Mouse (Mus musculus): Measurements from ENCODE around the gene Nr4a1. TPM values are rescaled to one million over a fixed set of nuclear protein-coding genes. Genes with fewer than 3 reads are reported as not detected.
A peak's percentile ranks its signal among the peaks of the same experiment; 100 is the strongest.

Gene Nr4a1
- polyA plus RNA-seq, 1 experiment = 6.8 TPM

DNA sequence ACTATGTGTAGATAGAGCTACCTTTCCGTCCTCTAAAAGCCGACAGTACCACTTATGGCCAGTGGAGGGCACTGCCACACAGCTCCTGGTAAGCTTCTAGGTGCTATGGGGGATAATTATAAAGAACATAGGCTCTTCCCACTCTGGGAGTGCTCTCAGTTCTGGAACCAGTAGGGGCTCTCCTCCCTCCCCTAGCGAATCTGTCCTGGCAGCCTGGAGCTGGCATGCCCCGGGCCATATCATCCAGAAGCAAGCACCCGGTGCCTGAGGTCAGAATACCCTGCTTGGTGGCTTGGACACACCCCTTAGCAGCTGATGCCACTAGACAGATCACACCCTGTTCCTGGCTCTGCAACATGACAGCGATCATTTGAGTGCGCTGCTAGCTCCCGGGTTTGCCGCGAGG, 13.3 kb upstream of the Nr4a1 start:
- peak overlapping the region; percentile 90 for H3K4me3 ChIP-seq (replicated peaks)

GRCm38 (mm10) chr15:101241236-101241635, 12.8 kb upstream of the Nr4a1 start:
- TF ChIP-seq FLI1 (IDR thresholded peaks at IDR 0.05; ENCODE audit: low read length) (no peak), GATA1 (IDR thresholded peaks at IDR 0.05; ENCODE audit: borderline replicate concordance, low read length) (no peak)
- H3K4me3 ChIP-seq (replicated peaks) = peak overlapping the region; percentile 90
- H3K36me3 ChIP-seq (replicated peaks; ENCODE audit: low read length) = no peaks in the 10 kb centered on the region
- H3K27me3 ChIP-seq (replicated peaks) = peaks cover 17% of the 10 kb centered on the region
- H3K9me3 ChIP-seq = no peaks in the 10 kb centered on the region
- peaks cover 72% of the 10 kb centered on the region for H3K4me1 ChIP-seq

More for the DNA sequence above, 13.3 kb upstream of the Nr4a1 start:
- Histone ChIP-seq H3K36me3 (replicated peaks; ENCODE audit: low read length) (no peaks in the 10 kb centered on the region), H3K4me1 (peaks cover 70% of the 10 kb centered on the region), H3K9me3 (no peaks in the 10 kb centered on the region), H3K27me3 (replicated peaks) (peaks cover 21% of the 10 kb centered on the region)
- TF ChIP-seq GATA1 (IDR thresholded peaks at IDR 0.05; ENCODE audit: borderline replicate concordance, low read length) (no peak), FLI1 (IDR thresholded peaks at IDR 0.05; ENCODE audit: low read length) (no peak)

GRCm38 (mm10) chr15:101241853-101242252, 12.2 kb upstream of the Nr4a1 start:
- no peaks in the 10 kb centered on the region for H3K9me3 ChIP-seq
- peak overlapping the region; percentile 67 for H3K4me3 ChIP-seq (replicated peaks)
- peaks cover 17% of the 10 kb centered on the region for H3K27me3 ChIP-seq (replicated peaks)
- TF ChIP-seq GATA1 (IDR thresholded peaks at IDR 0.05; ENCODE audit: borderline replicate concordance, low read length) (no peak), FLI1 (IDR thresholded peaks at IDR 0.05; ENCODE audit: low read length) (no peak)
- no peaks in the 10 kb centered on the region for H3K36me3 ChIP-seq (replicated peaks; ENCODE audit: low read length)
- peaks cover 74% of the 10 kb centered on the region for H3K4me1 ChIP-seq

- H3K4me3 ChIP-seq (replicated peaks) = no peak overlapping the region
- H3K27me3 ChIP-seq (replicated peaks) = peaks cover 14% of the 10 kb centered on the region
- peaks cover 78% of the 10 kb centered on the region for H3K4me1 ChIP-seq
- TF ChIP-seq GATA1 (IDR thresholded peaks at IDR 0.05; ENCODE audit: borderline replicate concordance, low read length) (no peak), FLI1 (IDR thresholded peaks at IDR 0.05; ENCODE audit: low read length) (no peak)
- no peaks in the 10 kb centered on the region for H3K36me3 ChIP-seq (replicated peaks; ENCODE audit: low read length)
- no peaks in the 10 kb centered on the region for H3K9me3 ChIP-seq
Measured at GRCm38 (mm10) chr15:101242645-101243044, 11.4 kb upstream of the Nr4a1 start.

GRCm38 (mm10) chr15:101244012-101244411, 10.1 kb upstream of the Nr4a1 start:
- Histone ChIP-seq H3K27me3 (replicated peaks) (peaks cover 3% of the 10 kb centered on the region), H3K4me1 (peaks cover 87% of the 10 kb centered on the region), H3K36me3 (replicated peaks; ENCODE audit: low read length) (no peaks in the 10 kb centered on the region), H3K4me3 (replicated peaks) (no peak overlapping the region), H3K9me3 (no peaks in the 10 kb centered on the region)
- TF ChIP-seq GATA1 (IDR thresholded peaks at IDR 0.05; ENCODE audit: borderline replicate concordance, low read length) (no peak), FLI1 (IDR thresholded peaks at IDR 0.05; ENCODE audit: low read length) (no peak)

DNA sequence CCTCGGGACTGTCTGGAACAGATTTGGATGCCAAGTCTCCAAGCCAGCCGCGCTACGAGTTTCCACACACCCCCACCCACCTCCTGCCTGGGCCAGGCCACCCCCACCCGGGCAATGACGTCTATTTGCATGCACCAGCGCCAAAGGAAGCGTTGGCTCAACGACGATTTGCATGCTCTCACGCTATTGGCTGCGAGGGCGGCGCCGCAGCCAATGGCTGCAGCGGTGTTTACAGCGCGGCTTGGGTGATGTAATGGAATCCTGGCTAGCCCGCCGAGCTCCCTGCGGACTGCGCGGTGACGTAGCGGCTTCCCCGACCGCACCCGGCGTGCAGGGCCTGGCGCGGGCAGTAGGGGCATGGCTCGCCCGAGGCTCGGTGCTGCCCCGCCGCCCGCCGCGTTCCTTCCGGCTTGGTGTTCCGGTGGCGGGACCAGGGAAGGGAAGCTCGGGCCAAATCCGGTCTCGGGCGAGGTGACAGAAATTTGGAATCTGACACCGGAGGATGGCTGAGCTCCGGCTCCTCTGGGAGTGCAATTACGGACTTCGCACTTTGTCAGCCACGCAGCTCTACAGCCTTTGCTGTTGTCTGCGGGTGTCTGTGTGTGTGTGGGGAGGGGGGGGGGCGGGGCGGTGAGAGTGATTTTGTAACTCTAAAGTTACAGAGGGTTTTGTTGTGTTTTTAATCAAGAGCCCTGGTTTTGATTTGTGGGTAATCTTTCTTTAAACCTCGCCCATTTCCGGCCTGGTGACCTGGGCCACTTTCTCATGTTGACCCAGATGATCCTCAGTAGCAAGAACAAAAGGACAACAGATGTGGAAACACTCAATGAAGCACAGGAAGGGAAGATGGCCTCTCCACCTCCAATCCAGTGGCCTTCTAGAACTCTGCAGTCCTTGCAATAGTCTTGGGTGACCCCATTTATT, 7.6 kb upstream of the Nr4a1 start:
- Histone ChIP-seq H3K4me1 (peaks cover 91% of the 10 kb centered on the region), H3K36me3 (replicated peaks; ENCODE audit: low read length) (no peaks in the 10 kb centered on the region)
- TF ChIP-seq FLI1 (IDR thresholded peaks at IDR 0.05; ENCODE audit: low read length) = no peak
- TF ChIP-seq GATA1 (IDR thresholded peaks at IDR 0.05; ENCODE audit: borderline replicate concordance, low read length) = no peak

DNA sequence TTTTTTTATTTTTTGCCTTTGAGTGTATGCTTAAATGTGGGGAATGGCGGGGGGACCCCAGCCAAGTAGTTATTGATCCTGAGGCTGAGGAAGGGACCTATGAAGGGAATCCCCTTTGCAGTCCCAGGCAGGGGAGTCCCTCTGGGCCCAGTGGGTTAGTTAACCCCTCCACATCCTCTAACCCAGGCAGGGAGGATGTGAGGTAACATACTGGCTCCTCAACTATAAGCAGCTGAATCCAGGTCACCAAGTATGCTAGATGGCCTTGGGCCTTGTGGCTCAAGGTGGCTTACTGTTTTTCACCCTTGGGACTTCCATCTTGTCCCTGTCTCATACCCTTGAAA, 6.9 kb upstream of the Nr4a1 start:
- Histone ChIP-seq H3K4me1 (peaks cover 86% of the 10 kb centered on the region), H3K27me3 (replicated peaks) (peaks cover 8% of the 10 kb centered on the region), H3K9me3 (peaks cover 7% of the 10 kb centered on the region), H3K36me3 (replicated peaks; ENCODE audit: low read length) (no peaks in the 10 kb centered on the region), H3K4me3 (replicated peaks) (peak overlapping the region; percentile 78)
- TF ChIP-seq FLI1 (IDR thresholded peaks at IDR 0.05; ENCODE audit: low read length) = no peak
- no peak for TF ChIP-seq GATA1 (IDR thresholded peaks at IDR 0.05; ENCODE audit: borderline replicate concordance, low read length)

More for the DNA sequence above, 7.6 kb upstream of the Nr4a1 start:
- peak overlapping the region; percentile 91 for H3K4me3 ChIP-seq (replicated peaks)
- peaks cover 3% of the 10 kb centered on the region for H3K27me3 ChIP-seq (replicated peaks)
- H3K9me3 ChIP-seq = peaks cover 7% of the 10 kb centered on the region

DNA sequence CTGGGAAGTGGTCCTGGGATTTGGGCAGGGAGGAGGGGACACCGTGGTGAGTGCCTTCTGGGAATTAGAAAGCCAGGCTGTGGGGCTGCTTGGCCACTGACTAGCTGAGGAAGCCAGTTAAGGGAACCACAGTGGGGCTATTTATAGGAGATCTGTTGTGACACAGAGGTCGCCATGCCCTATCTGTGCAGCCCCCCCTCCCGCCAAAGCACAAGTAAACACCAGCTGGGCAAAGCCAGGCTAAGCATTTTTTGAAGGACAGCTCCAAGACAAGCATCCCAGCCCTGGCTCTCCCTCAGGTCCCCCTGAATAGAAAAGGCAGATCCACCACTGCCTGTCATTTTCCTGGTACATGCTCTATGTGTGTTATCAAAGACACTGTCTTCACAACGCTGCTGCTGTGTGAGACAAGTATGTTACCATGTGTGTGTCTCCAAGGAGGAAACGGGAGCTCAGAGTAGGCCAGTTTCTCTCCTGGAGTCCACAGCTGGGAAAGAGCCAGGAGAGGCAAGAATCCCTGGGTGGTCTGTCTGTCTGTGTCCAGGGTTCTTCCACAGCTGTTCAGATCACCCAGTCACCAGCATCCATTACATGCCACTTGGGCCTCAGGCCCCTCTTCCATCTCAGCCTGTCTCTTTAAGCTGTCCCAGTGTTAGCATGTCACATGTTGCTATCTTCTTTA, 5.9 kb upstream of the Nr4a1 start:
- H3K4me1 ChIP-seq = peaks cover 83% of the 10 kb centered on the region
- H3K27me3 ChIP-seq (replicated peaks) = peaks cover 15% of the 10 kb centered on the region
- peak overlapping the region; percentile 77 for H3K4me3 ChIP-seq (replicated peaks)
- no peak for TF ChIP-seq FLI1 (IDR thresholded peaks at IDR 0.05; ENCODE audit: low read length)
- TF ChIP-seq GATA1 (IDR thresholded peaks at IDR 0.05; ENCODE audit: borderline replicate concordance, low read length) = no peak
- peaks cover 14% of the 10 kb centered on the region for H3K9me3 ChIP-seq
- H3K36me3 ChIP-seq (replicated peaks; ENCODE audit: low read length) = no peaks in the 10 kb centered on the region

GRCm38 (mm10) chr15:101250220-101250800, 3.8 kb upstream of the Nr4a1 start:
- H3K4me1 ChIP-seq = peaks cover 84% of the 10 kb centered on the region
- no peak overlapping the region for H3K4me3 ChIP-seq (replicated peaks)
- H3K36me3 ChIP-seq (replicated peaks; ENCODE audit: low read length) = no peaks in the 10 kb centered on the region
- TF ChIP-seq FLI1 (IDR thresholded peaks at IDR 0.05; ENCODE audit: low read length) = no peak
- H3K27me3 ChIP-seq (replicated peaks) = peaks cover 29% of the 10 kb centered on the region
- H3K9me3 ChIP-seq = peaks cover 17% of the 10 kb centered on the region

DNA sequence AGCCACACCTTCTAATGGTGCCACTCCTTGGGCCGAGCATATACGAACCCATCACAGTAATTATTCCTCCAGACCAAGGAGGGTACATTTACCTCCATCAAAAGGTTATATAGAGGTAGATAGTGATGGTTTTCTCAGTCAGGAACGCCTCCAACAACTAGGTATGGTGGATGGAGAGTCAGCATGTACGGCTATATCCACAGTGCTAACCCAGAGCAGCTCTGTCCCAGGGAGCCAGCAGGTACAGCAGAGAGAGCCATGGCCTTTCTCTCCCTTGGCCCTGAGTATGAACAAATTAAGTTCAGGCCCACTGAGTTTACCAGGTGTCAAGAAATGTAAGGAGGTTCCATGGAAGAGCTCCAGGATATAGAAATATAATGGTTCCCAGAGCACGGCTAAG, 2.1 kb upstream of the Nr4a1 start:
- Histone ChIP-seq H3K27me3 (replicated peaks) (peaks cover 38% of the 10 kb centered on the region), H3K4me1 (peaks cover 85% of the 10 kb centered on the region), H3K4me3 (replicated peaks) (no peak overlapping the region)

More for the DNA sequence above, 2.1 kb upstream of the Nr4a1 start:
- Histone ChIP-seq H3K9me3 (peaks cover 17% of the 10 kb centered on the region), H3K36me3 (replicated peaks; ENCODE audit: low read length) (no peaks in the 10 kb centered on the region)
- no peak for TF ChIP-seq GATA1 (IDR thresholded peaks at IDR 0.05; ENCODE audit: borderline replicate concordance, low read length)
- TF ChIP-seq FLI1 (IDR thresholded peaks at IDR 0.05; ENCODE audit: low read length) = no peak
